Mouse (Mus musculus): ENCODE measurements around the gene Spin4.

Gene Spin4

GRCm38 (mm10) chrX:95026361-95026892 is at the start of gene Spin4:
Gene Spin4, minus strand, starts transcription at chrX:95026682.
- DNase-seq, result peak; percentile 55

- DNase-seq, result no peak
Measured at GRCm38 (mm10) chrX:95027907-95028306, 1.4 kb upstream of the Spin4 start.

GRCm38 (mm10) chrX:95025779-95026360 is 612 bp downstream of the Spin4 start:
- DNase-seq, result peak; percentile 3

GRCm38 (mm10) chrX:95012033-95012432 is 14.4 kb downstream of the Spin4 start:
- DNase-seq, result no peak

GRCm38 (mm10) chrX:94998845-94999244 is 27.6 kb downstream of the Spin4 start:
- DNase-seq, result no peak

GRCm38 (mm10) chrX:94994113-94994512 is 32.4 kb downstream of the Spin4 start:
- DNase-seq, result no peak

- no peak for DNase-seq
Measured at GRCm38 (mm10) chrX:94990903-94991302, 35.6 kb downstream of the Spin4 start.

GRCm38 (mm10) chrX:94990080-94990825 is 36.2 kb downstream of the Spin4 start:
- DNase-seq, result peak; percentile 31
